Mouse (Mus musculus) hindbrain, embryonic 14.5 days (tissue): ENCODE data around the gene Rab39. TPM values are rescaled to one million over a fixed set of nuclear protein-coding genes. Genes with fewer than 3 reads are reported as not detected.

Experiments
- ATAC-seq: fragments of 200-750 bp; cut with Nextera tagmentation; 2 replicates; pipeline ENCODE4 v1.8.0; 2017; ENCODE audit warnings: moderate number of reproducible peaks, mild to moderate bottlenecking, moderate TSS enrichment, moderate library complexity; ENCODE audit not compliant: low FRiP score
- DNase-seq: peaks from one replicate; pipeline ENCODE4 v3.0.0-alpha.2; 2015; ENCODE audit warnings: low spot score
- H3K27ac ChIP-seq: fragments of 300-500 bp; sonication (generic); 2 replicates; pipeline ENCODE4 v1.5.1; 2014; ENCODE audit warnings: mild to moderate bottlenecking, moderate library complexity
- H3K27me3 ChIP-seq: fragments of 300-500 bp; sonication (generic); 2 replicates; pipeline ENCODE4 v1.6.1; 2014; ENCODE audit warnings: mild to moderate bottlenecking, low read length, mixed read lengths; ENCODE audit not compliant: control insufficient read depth, insufficient read depth
- H3K36me3 ChIP-seq: fragments of 300-500 bp; sonication (generic); replicated peaks from 2 replicates; pipeline ENCODE4 v1.6.1; 2014; ENCODE audit not compliant: control insufficient read depth, insufficient read depth
- H3K4me1 ChIP-seq: fragments of 300-500 bp; sonication (generic); replicated peaks from 2 replicates; pipeline ENCODE4 v1.6.1; 2014; ENCODE audit warnings: antibody characterized with exemption, low read length, mixed read lengths; ENCODE audit not compliant: control insufficient read depth, insufficient read depth
- H3K4me2 ChIP-seq: fragments of 300-500 bp; sonication (generic); replicated peaks from 2 replicates; pipeline ENCODE4 v1.6.1; 2014; ENCODE audit warnings: mild to moderate bottlenecking, moderate library complexity
- H3K4me3 ChIP-seq: fragments of 300-500 bp; sonication (generic); replicated peaks from 2 replicates; pipeline ENCODE4 v1.5.1; 2014; ENCODE audit warnings: mild to moderate bottlenecking, low read length
- H3K9ac ChIP-seq: fragments of 300-500 bp; sonication (generic); 2 replicates; pipeline ENCODE4 v1.6.1; 2014
- H3K9me3 ChIP-seq: fragments of 300-500 bp; sonication (generic); 2 replicates; pipeline ENCODE4 v1.6.1; 2016; ENCODE audit warnings: low read length; ENCODE audit not compliant: control insufficient read depth
- WGBS: fragments of 180-500 bp; shearing (Covaris S2); extraction: QIAGEN DNeasy Blood & Tissue Kit; methylation state at CpG from one replicate; pipeline ENCODE4 v1.1.7; 2014; 5-methylcytosine and 5-hydroxymethylcytosine counted together
- polyA plus RNA-seq: library from polyadenylated mRNA; unstranded; fragments of >200 nt; fragmentation: Nextera tagmentation; extraction: Ambion mirVana; gene quantifications from 2 replicates; pipeline ENCODE4 v1.2.1, GENCODE M21; 2014

Rab39 gene
- polyA plus RNA-seq, 1 experiment from 2014 or later: 3.1 TPM

GRCm38 (mm10) chr9:53693718-53694117, 12.3 kb downstream of the Rab39 start:
- Histone ChIP-seq H3K9me3 (no peaks in the 10 kb centered on the region), H3K27me3 (no peaks in the 10 kb centered on the region), H3K4me3 (no peak overlapping the region), H3K27ac (no peak overlapping the region), H3K4me1 (no peaks in the 10 kb centered on the region), H3K4me2 (no peak overlapping the region), H3K36me3 (no peaks in the 10 kb centered on the region), H3K9ac (no peak overlapping the region)
- ATAC-seq (no peak), DNase-seq (no peak)
- WGBS: 55% methylated on average over 1 of the region's 1 CpGs

GRCm38 (mm10) chr9:53691745-53692670, 14.0 kb downstream of the Rab39 start:
- ATAC-seq: no peak
- H3K9ac ChIP-seq: no peak overlapping the region
- no peaks in the 10 kb centered on the region for H3K4me1 ChIP-seq
- no peaks in the 10 kb centered on the region for H3K9me3 ChIP-seq
- no peak overlapping the region for H3K4me3 ChIP-seq
- H3K27ac ChIP-seq: no peak overlapping the region
- no peaks in the 10 kb centered on the region for H3K36me3 ChIP-seq
- no peaks in the 10 kb centered on the region for H3K27me3 ChIP-seq
- no peak for DNase-seq
- H3K4me2 ChIP-seq: no peak overlapping the region
- 52% methylated on average over 7 of the region's 7 CpGs for WGBS

DNA sequence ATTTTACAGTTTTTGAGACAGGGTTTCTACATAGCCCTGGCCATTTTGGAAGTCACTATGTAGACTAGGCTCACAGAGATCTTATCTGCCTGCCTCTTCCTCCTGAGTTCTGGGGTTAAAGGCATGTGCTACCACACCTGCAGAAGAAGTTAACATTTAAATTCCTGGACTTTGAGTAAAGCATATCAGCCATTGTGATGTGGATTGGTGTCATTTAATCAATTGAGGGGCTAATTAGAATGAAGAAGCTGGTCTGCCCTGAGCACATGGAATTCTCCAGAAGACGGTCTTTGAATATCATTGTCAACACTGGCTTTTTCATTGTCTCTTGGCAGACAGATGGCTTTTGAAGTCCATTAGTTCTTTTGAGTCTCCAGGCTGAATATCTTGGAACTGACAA, 25.2 kb downstream of the Rab39 start:
- DNase-seq (no peak), ATAC-seq (no peak)
- H3K9ac ChIP-seq: no peak overlapping the region
- H3K4me3 ChIP-seq: no peak overlapping the region
- no peaks in the 10 kb centered on the region for H3K4me1 ChIP-seq
- no peaks in the 10 kb centered on the region for H3K27me3 ChIP-seq
- no peak overlapping the region for H3K27ac ChIP-seq
- peaks cover 5% of the 10 kb centered on the region; the same call in 1 of the 2 replicates for H3K9me3 ChIP-seq
- H3K36me3 ChIP-seq: no peaks in the 10 kb centered on the region
- no peak overlapping the region for H3K4me2 ChIP-seq
- WGBS: 64% methylated on average over 1 of the region's 1 CpGs

DNA sequence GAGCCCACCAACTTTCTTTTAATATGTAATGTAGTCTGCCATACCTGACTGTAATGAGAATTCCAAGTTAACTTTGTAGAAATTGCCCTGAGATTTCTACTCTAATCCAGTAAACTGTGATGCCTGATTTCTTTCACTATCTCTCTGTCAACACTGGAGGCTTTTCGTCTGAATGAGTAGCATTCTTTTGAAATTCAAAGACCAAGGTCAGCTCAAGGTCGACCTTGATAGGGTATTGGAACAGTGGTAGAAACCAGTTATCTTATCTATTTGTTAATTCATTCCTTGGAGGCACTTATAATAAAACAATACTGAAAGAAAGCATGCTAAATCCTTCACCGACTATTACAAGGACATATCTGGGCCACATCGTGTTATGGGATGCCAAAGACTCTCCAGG, 29.1 kb downstream of the Rab39 start:
- WGBS: 75% methylated on average over 4 of the region's 4 CpGs
- Histone ChIP-seq H3K9ac (no peak overlapping the region), H3K4me1 (no peaks in the 10 kb centered on the region), H3K4me2 (no peak overlapping the region), H3K9me3 (peaks cover 6% of the 10 kb centered on the region; the same call in 1 of the 2 replicates), H3K36me3 (no peaks in the 10 kb centered on the region), H3K4me3 (no peak overlapping the region), H3K27me3 (no peaks in the 10 kb centered on the region), H3K27ac (no peak overlapping the region)
- DNase-seq: no peak
- no peak for ATAC-seq

DNA sequence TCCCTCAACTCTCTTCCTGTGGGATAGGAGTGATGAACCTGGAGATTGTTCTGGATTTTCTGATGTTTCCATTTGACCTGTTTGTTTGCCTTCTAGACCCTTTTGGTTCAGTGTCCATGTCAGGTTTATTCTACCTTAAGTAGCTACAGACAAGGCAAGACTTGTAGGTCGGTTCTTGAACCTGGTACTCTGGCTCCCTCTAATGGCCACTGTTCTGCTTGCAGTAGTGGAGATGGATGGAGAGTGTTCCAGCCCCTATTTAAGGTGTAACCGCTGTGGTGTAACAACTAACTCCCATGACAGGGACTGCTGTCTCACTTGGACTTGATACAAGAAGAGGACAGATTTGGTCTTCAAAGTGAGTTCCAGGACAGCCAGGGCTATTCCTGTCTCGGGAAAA, 32.5 kb downstream of the Rab39 start:
- peaks cover 6% of the 10 kb centered on the region; the same call in 1 of the 2 replicates for H3K9me3 ChIP-seq
- H3K27ac ChIP-seq: no peak overlapping the region
- H3K27me3 ChIP-seq: no peaks in the 10 kb centered on the region
- DNase-seq: peak; percentile 58
- 18% methylated on average over 3 of the region's 3 CpGs for WGBS
- ATAC-seq: no peak
- H3K9ac ChIP-seq: no peak overlapping the region
- no peak overlapping the region for H3K4me2 ChIP-seq
- H3K4me1 ChIP-seq: no peaks in the 10 kb centered on the region
- no peak overlapping the region for H3K4me3 ChIP-seq
- H3K36me3 ChIP-seq: no peaks in the 10 kb centered on the region

- Histone ChIP-seq H3K27me3 (no peaks in the 10 kb centered on the region), H3K9ac (no peak within 1 kb of the TSS), H3K36me3 (no peaks in the 10 kb centered on the region), H3K27ac (no peak within 1 kb of the TSS), H3K4me2 (no peak within 1 kb of the TSS), H3K4me3 (no peak within 1 kb of the TSS), H3K9me3 (no peaks in the 10 kb centered on the region), H3K4me1 (peaks cover 21% of the 10 kb centered on the region)
- 56% methylated on average over 5 of the region's 5 CpGs for WGBS
- DNase-seq (no peak), ATAC-seq (no peak)
These were observed 36.3 kb downstream of the Rab39 start, which contains the start of gene Cul5 for GRCm38 (mm10) chr9:53669680-53670219. Gene Cul5, minus strand, starts transcription at chr9:53670014.

DNA sequence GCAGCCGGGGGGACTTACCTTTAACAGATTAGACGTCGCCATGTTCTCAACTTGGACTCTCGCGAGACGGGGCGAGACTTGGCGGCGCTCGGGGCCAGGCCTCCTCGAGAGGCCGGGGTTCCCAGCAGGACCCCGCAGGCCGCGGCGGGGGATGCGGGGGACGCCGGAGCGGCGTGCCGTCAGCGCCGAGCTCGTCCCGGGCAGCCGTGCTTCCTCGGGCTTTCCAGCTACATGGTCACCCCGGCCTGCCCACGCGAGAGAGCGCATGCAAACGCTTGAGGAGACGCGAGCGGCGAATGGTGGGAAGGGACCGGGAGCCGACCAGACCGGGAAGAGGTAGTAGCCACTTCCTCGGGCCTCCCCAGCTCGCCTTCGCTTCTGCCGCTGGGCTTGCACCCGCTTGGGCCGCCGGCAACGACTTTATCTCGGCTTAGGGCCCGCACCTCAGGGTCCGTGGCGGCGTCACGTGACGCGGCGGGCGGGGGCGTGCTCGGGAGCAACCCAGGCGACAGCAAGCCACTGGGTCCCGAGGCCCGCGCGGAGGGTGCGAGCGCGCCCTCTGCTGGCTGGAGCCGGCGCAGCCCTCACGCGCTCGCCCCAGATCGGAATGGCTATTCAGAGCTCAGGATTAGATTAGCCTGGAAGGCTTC, 38.9 kb downstream of the Rab39 start:
- ATAC-seq: peak; percentile 96
- H3K4me3 ChIP-seq: peak overlapping the region; percentile 99
- DNase-seq: peak; percentile 95
- peak overlapping the region; percentile 99 for H3K9ac ChIP-seq
- WGBS: under 1% methylated on average over 73 of the region's 74 CpGs
- no peaks in the 10 kb centered on the region for H3K27me3 ChIP-seq
- no peaks in the 10 kb centered on the region; the same call in 1 of the 2 replicates for H3K36me3 ChIP-seq
- H3K9me3 ChIP-seq: no peaks in the 10 kb centered on the region
- H3K27ac ChIP-seq: peak overlapping the region; percentile 99
- peak overlapping the region; percentile 92 for H3K4me2 ChIP-seq
- peaks cover 29% of the 10 kb centered on the region for H3K4me1 ChIP-seq

GRCm38 (mm10) chr9:53666665-53667019, 39.4 kb downstream of the Rab39 start:
- no peaks in the 10 kb centered on the region for H3K9me3 ChIP-seq
- ATAC-seq (peak; percentile 50), DNase-seq (no peak)
- H3K4me1 ChIP-seq: peaks cover 29% of the 10 kb centered on the region
- peak overlapping the region; percentile 99 for H3K4me3 ChIP-seq
- H3K27me3 ChIP-seq: no peaks in the 10 kb centered on the region
- H3K27ac ChIP-seq: peak overlapping the region; percentile 99
- no peaks in the 10 kb centered on the region; the same call in 1 of the 2 replicates for H3K36me3 ChIP-seq
- H3K4me2 ChIP-seq: peak overlapping the region; percentile 92
- WGBS: under 1% methylated on average over 28 of the region's 28 CpGs
- peak overlapping the region; percentile 99 for H3K9ac ChIP-seq

- ATAC-seq (no peak), DNase-seq (no peak)
- Histone ChIP-seq H3K36me3 (no peaks in the 10 kb centered on the region; the same call in 1 of the 2 replicates), H3K27ac (no peak overlapping the region), H3K9ac (no peak overlapping the region), H3K27me3 (no peaks in the 10 kb centered on the region), H3K9me3 (no peaks in the 10 kb centered on the region), H3K4me1 (peaks cover 29% of the 10 kb centered on the region), H3K4me3 (no peak overlapping the region; the same call in 1 of the 2 replicates), H3K4me2 (peak overlapping the region; percentile 92)
These were observed 40.6 kb downstream of the Rab39 start for GRCm38 (mm10) chr9:53665428-53665827.
